Mouse (Mus musculus): ENCODE results near the gene Tbx18.

DNA sequence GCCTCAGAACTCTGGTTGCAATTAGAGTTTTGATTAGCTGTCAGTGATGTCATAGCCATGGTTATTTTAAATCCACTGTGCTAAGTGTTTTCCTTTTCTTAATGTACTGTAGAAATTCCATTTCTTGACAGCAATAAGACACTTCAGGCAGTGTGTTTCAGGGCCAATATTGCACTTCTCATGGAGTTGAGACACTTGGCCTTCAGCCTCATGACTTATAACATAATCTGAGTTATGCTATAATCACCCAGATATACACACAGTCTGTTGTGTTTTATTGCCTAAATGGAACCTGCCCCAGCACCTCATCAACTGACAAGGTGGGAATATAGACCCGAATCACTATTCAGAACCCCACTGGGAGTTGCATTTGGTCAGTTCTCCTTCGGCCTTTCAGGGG lies 42.9 kb upstream of the Tbx18 start:
- TF ChIP-seq ZC3H11A (IDR thresholded peaks at IDR 0.05; ENCODE audit: borderline replicate concordance, low read depth, low read length), result no peak
- no peak for TF ChIP-seq MAFK (IDR thresholded peaks at IDR 0.05; ENCODE audit: insufficient read depth, low read depth, low read length)
- TF ChIP-seq ZNF384 (IDR thresholded peaks at IDR 0.05; ENCODE audit: low read depth, low read length), result no peak
